27 mouse cellular contexts compared by ENCODE assay signal in genomic region chr6:4445906-4446305, GRCm38 (mm10). TPM values are rescaled to one million over a fixed set of nuclear protein-coding genes. Genes with fewer than 3 reads are reported as not detected.
DNase-seq lines count a peak whose midpoint lies in the region; ATAC-seq and TF ChIP-seq lines count a peak whose summit lies in the region.
"Had no signal": no experiment of that assay in that cellular context is flagged by ENCODE, and none has a peak within 500 bp of the region (broad histone marks: within the 10 kb centered on the region; RNA-seq: fewer than 3 reads in every experiment).

No protein-coding gene starts in this region.

- WGBS in forebrain, embryonic 16.5 days: 28% methylated on average over 1 of the region's 1 CpGs
- WGBS in forebrain, embryonic 10.5 days: 47% methylated on average over 1 of the region's 1 CpGs
- 33% methylated on average over 1 of the region's 1 CpGs for WGBS in lung, embryonic 16.5 days

- no peak overlapping the region for H3K27ac ChIP-seq in forebrain, embryonic 16.5 days (ENCODE audit: low read length)
- no peak overlapping the region for H3K27ac ChIP-seq in forebrain, embryonic 10.5 days
- no peak overlapping the region for H3K27ac ChIP-seq in lung, embryonic 16.5 days (ENCODE audit: low read length)
- H3K27ac ChIP-seq: embryonic facial prominence, embryonic 12.5 days; hindbrain, postnatal 0 days; intestine, embryonic 15.5 days; kidney, postnatal 0 days; liver, embryonic 14.5 days; macrophage; neural tube, embryonic 15.5 days had no signal

- no peak overlapping the region for H3K4me2 ChIP-seq in forebrain, embryonic 16.5 days (ENCODE audit: low read length)
- H3K4me2 ChIP-seq in lung, embryonic 16.5 days (ENCODE audit: low read depth, low read length): no peak overlapping the region
- H3K4me2 ChIP-seq: embryonic facial prominence, embryonic 12.5 days; intestine, embryonic 15.5 days; neural tube, embryonic 15.5 days had no signal

- 0 out of 2 replicates have a peak, but pooled peaks have one; percentile 43 for ATAC-seq in forebrain, embryonic 16.5 days
- ATAC-seq in lung, embryonic 16.5 days (ENCODE audit: low read depth): peak; percentile 81
- ATAC-seq: activated CD4-positive, CD25-positive, alpha-beta regulatory T cell, adult 4 months; forebrain, postnatal 0 days; hindbrain, postnatal 0 days; intestine, embryonic 15.5 days had no signal

- no peak for DNase-seq in forebrain, embryonic 10.5 days (ENCODE audit: extremely low spot score, low spot score)
- DNase-seq in lung, adult 18-20 months: no peak
- DNase-seq in ES-CJ7 (ENCODE audit: low read depth, low spot score): peak; percentile 23
- peak; percentile 28 for DNase-seq in brain, embryonic 14.5 days (ENCODE audit: low read depth)
- no peak for DNase-seq in spleen, adult 18-20 months
- DNase-seq: adrenal gland, adult 2 months; adrenal gland, postnatal 36 days; cerebellum, adult 2 months; cerebellum, postnatal 14 days; forebrain, postnatal 0 days; heart, postnatal 14 days; kidney, adult 2 months; layer of hippocampus, postnatal 36 days; liver; midbrain, embryonic 14.5 days; right cerebral cortex, adult 18-20 months; thymus, postnatal 4 days had no signal

- TF ChIP-seq POLR2A in brain, embryonic 14.5 days (IDR thresholded peaks at IDR 0.05; ENCODE audit: borderline replicate concordance, extremely low read depth, insufficient read depth, insufficient read length, poor library complexity, severe bottlenecking): no peak

- H3K4me1 ChIP-seq in forebrain, embryonic 16.5 days (replicated peaks; ENCODE audit: control insufficient read depth, insufficient read depth, low read length): no peaks in the 10 kb centered on the region
- H3K4me1 ChIP-seq in forebrain, embryonic 10.5 days: peaks cover 3% of the 10 kb centered on the region; the same call in 1 of the 2 replicates
- H3K4me1 ChIP-seq in lung, embryonic 16.5 days (replicated peaks; ENCODE audit: control insufficient read depth, insufficient read depth, low read length): peaks cover 3% of the 10 kb centered on the region; the same call in 1 of the 2 replicates
- H3K4me1 ChIP-seq: embryonic facial prominence, embryonic 12.5 days; neural tube, embryonic 15.5 days had no signal

- no peaks in the 10 kb centered on the region for H3K27me3 ChIP-seq in forebrain, embryonic 16.5 days (replicated peaks; ENCODE audit: control insufficient read depth, insufficient read depth, low read length)
- H3K27me3 ChIP-seq in forebrain, embryonic 10.5 days (ENCODE audit: poor library complexity, severe bottlenecking): no peaks in the 10 kb centered on the region
- no peaks in the 10 kb centered on the region for H3K27me3 ChIP-seq in lung, embryonic 16.5 days (ENCODE audit: control insufficient read depth, insufficient read depth, low read depth, low read length)
- H3K27me3 ChIP-seq: embryonic facial prominence, embryonic 12.5 days; intestine, embryonic 15.5 days; neural tube, embryonic 15.5 days had no signal

- H3K36me3 ChIP-seq in forebrain, embryonic 16.5 days (ENCODE audit: control insufficient read depth, insufficient read depth): no peaks in the 10 kb centered on the region
- no peaks in the 10 kb centered on the region for H3K36me3 ChIP-seq in forebrain, embryonic 10.5 days (replicated peaks)
- H3K36me3 ChIP-seq in lung, embryonic 16.5 days (ENCODE audit: control insufficient read depth, insufficient read depth, low read length): no peaks in the 10 kb centered on the region
- H3K36me3 ChIP-seq: embryonic facial prominence, embryonic 12.5 days; intestine, embryonic 15.5 days; neural tube, embryonic 15.5 days had no signal

- no peak for TF ChIP-seq CTCF in brain, embryonic 14.5 days (IDR thresholded peaks at IDR 0.05; ENCODE audit: borderline replicate concordance, extremely low read depth, insufficient read depth, insufficient read length)

- no peak overlapping the region for H3K9ac ChIP-seq in forebrain, embryonic 16.5 days (replicated peaks; ENCODE audit: low read depth, low read length)
- H3K9ac ChIP-seq in lung, embryonic 16.5 days (ENCODE audit: low read length): no peak overlapping the region
- H3K9ac ChIP-seq: embryonic facial prominence, embryonic 12.5 days; forebrain, postnatal 0 days; intestine, embryonic 15.5 days; liver, embryonic 14.5 days; neural tube, embryonic 15.5 days had no signal

- H3K4me3 ChIP-seq in forebrain, embryonic 16.5 days (replicated peaks; ENCODE audit: low read length): no peak overlapping the region
- H3K4me3 ChIP-seq in forebrain, embryonic 10.5 days: no peak overlapping the region
- no peak overlapping the region for H3K4me3 ChIP-seq in lung, embryonic 16.5 days (ENCODE audit: low read length)
- H3K4me3 ChIP-seq: embryonic facial prominence, embryonic 12.5 days; intestine, embryonic 15.5 days; neural tube, embryonic 15.5 days had no signal

- H3K9me3 ChIP-seq in forebrain, embryonic 16.5 days (ENCODE audit: control insufficient read depth, low read length): no peaks in the 10 kb centered on the region
- H3K9me3 ChIP-seq in forebrain, embryonic 10.5 days: no peaks in the 10 kb centered on the region
- no peaks in the 10 kb centered on the region for H3K9me3 ChIP-seq in lung, embryonic 16.5 days (ENCODE audit: control insufficient read depth, low read length)
- H3K9me3 ChIP-seq: embryonic facial prominence, embryonic 12.5 days; intestine, embryonic 15.5 days; neural tube, embryonic 15.5 days had no signal

RNA-seq across cellular contexts. Expression of gene Col1a2, which starts 58.7 kb away (rescaled TPM):
- 42.8 and 119 TPM in 2 replicates for polyA plus RNA-seq in forebrain, embryonic 16.5 days (2015; fragmentation: Nextera tagmentation; extraction: Ambion mirVana)
- polyA plus RNA-seq in forebrain, embryonic 10.5 days (2016; fragmentation: Nextera tagmentation; extraction: Ambion mirVana): 93.9 and 97.1 TPM in 2 replicates
- 771 and 862 TPM in 2 replicates for polyA plus RNA-seq in lung, embryonic 16.5 days (2015; fragmentation: Nextera tagmentation; extraction: Ambion mirVana)
- 66.5 and 187 TPM in 2 replicates for polyA plus RNA-seq in brain, embryonic 14.5 days (2012; rRNA removed)
- polyA plus RNA-seq: activated CD4-positive, CD25-positive, alpha-beta regulatory T cell, adult 4 months had no signal

Comparison
In these comparisons a context has a peak if more than half of its experiments do, and no peak if none do; other contexts are left out.
1. DNase-seq: peak in ES-CJ7 (single experiment) and brain, embryonic 14.5 days (single experiment); none in forebrain, embryonic 10.5 days (single experiment), lung, adult 18-20 months (0 of 2) and spleen, adult 18-20 months (0 of 2).